Mouse (Mus musculus) lung, adult 2 months (tissue): ENCODE results near the gene Camkmt.

Experiments
- CTCF ChIP-seq: fragments of 200-500 bp; IDR thresholded peaks from 2 replicates; pipeline ENCODE4 v1.5.1; 2011; ENCODE audit warnings: mild to moderate bottlenecking, low read length, control low read depth; ENCODE audit not compliant: insufficient read depth
- POLR2A ChIP-seq: fragments of 200-500 bp; IDR thresholded peaks from 2 replicates; pipeline ENCODE4 v1.6.1; 2011; ENCODE audit warnings: low read depth, mild to moderate bottlenecking, control low read depth, low read length, borderline replicate concordance; ENCODE audit errors: extremely low read depth

DNA sequence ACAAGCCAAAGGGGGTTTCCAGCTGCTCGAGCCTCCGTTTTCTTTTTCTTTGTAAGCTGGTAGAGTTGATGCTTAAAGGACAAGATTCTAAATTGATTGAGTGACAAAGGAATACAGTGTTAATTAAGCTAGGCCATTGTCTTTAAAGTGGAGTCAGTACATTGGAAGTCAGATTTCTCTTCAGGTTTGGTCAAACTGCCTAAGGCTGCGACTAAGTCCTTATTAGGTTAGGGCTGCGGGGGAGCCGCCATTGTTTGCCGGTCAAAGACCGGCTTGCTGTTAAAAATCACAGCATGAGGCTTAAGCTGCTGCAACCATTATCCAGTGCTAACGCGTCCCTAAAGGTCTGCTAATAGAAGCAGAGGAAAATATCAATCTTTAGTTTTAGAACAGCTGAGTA lies 166.6 kb downstream of the Camkmt start:
- TF ChIP-seq CTCF (no peak), POLR2A (no peak)
